Mouse (Mus musculus): ENCODE data around the gene Exoc6. TPM values are rescaled to one million over a fixed set of nuclear protein-coding genes. Genes with fewer than 3 reads are reported as not detected.

The Exoc6 gene
- polyA plus RNA-seq, 2 experiments = 17.3 to 31.6 TPM

GRCm38 (mm10) chr19:37555863-37556566 is 5.8 kb downstream of the Exoc6 start:
- H3K36me3 ChIP-seq (replicated peaks; ENCODE audit: control insufficient read depth, insufficient read depth, low read depth) = no peaks in the 10 kb centered on the region; the same call in 1 of the 2 replicates
- H3K4me2 ChIP-seq (ENCODE audit: low read depth) = peak overlapping the region; percentile 82
- peak overlapping the region; percentile 28 to 34 for H3K4me3 ChIP-seq (ENCODE audit: insufficient read depth in 1 of 2, low read depth in 2 of 2, low read length in 2 of 2)
- ATAC-seq (ENCODE audit: insufficient read depth) (peak; percentile 85), DNase-seq (ENCODE audit: low read depth in 3 of 3, low spot score in 3 of 3) (peak in 1 of 3 experiments; percentile 60)
- WGBS (ENCODE audit: insufficient replicate concordance) = 35% methylated on average over 6 of the region's 6 CpGs
- H3K27me3 ChIP-seq (ENCODE audit: control insufficient read depth, insufficient read depth, low read length) = no peaks in the 10 kb centered on the region
- peak overlapping the region; percentile 46 for H3K9ac ChIP-seq (replicated peaks)
- TF ChIP-seq EP300 (IDR thresholded peaks at IDR 0.05; ENCODE audit: low read depth) (peak; percentile 85), CTCF (IDR thresholded peaks at IDR 0.05; ENCODE audit: low read depth) (no peak)
- H3K9me3 ChIP-seq (ENCODE audit: control insufficient read depth, low read length) = no peaks in the 10 kb centered on the region
- H3K27ac ChIP-seq = peak overlapping the region; percentile 65
- peaks cover 71 to 76% of the 10 kb centered on the region in 2 experiments for H3K4me1 ChIP-seq (replicated peaks; ENCODE audit: control insufficient read depth in 2 of 2, insufficient read depth in 2 of 2, low read length in 1 of 2)

DNA sequence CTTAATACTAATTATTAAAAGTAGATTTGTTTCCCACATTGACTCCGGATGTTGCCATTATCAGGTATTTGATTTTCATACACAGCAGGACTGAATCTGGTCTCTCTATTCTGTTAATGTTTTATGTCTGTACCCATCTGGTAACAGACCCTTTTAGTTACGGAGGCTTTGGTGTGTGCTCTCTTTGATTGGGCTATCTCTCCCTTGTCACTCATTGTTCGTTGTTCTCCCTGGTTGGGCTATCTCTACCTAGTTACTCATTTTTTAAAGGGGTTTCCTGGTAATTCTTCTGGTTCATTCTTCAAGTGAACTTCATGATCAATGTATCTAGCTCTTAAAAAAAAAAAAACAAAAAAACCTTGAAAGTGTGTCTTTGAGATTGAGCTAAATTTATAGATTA is 7.7 kb downstream of the Exoc6 start:
- DNase-seq (ENCODE audit: low read depth in 3 of 3, low spot score in 3 of 3) (no peak), ATAC-seq (ENCODE audit: insufficient read depth) (no peak)
- peaks cover 75 to 80% of the 10 kb centered on the region in 2 experiments for H3K4me1 ChIP-seq (replicated peaks; ENCODE audit: control insufficient read depth in 2 of 2, insufficient read depth in 2 of 2, low read length in 1 of 2)
- H3K36me3 ChIP-seq (replicated peaks; ENCODE audit: control insufficient read depth, insufficient read depth, low read depth) = no peaks in the 10 kb centered on the region; the same call in 1 of the 2 replicates
- TF ChIP-seq EP300 (IDR thresholded peaks at IDR 0.05; ENCODE audit: low read depth) = peak; percentile 26
- no peak for TF ChIP-seq CTCF (IDR thresholded peaks at IDR 0.05; ENCODE audit: low read depth)
- H3K9ac ChIP-seq (replicated peaks) = no peak overlapping the region
- H3K9me3 ChIP-seq (ENCODE audit: control insufficient read depth, low read length) = no peaks in the 10 kb centered on the region
- H3K4me2 ChIP-seq (ENCODE audit: low read depth) = peak overlapping the region; percentile 7
- no peak overlapping the region; the same call in 1 of the 2 replicates for H3K27ac ChIP-seq
- H3K27me3 ChIP-seq (ENCODE audit: control insufficient read depth, insufficient read depth, low read length) = no peaks in the 10 kb centered on the region
- no peak overlapping the region for H3K4me3 ChIP-seq (ENCODE audit: insufficient read depth in 1 of 2, low read depth in 2 of 2, low read length in 2 of 2)
- WGBS (ENCODE audit: insufficient replicate concordance) = 11% methylated on average over 3 of the region's 3 CpGs

- ATAC-seq (ENCODE audit: insufficient read depth) = peak; percentile 16; the same call in 1 of the 2 replicates
- WGBS (ENCODE audit: insufficient replicate concordance) = 12% methylated on average over 9 of the region's 9 CpGs
- Histone ChIP-seq H3K4me2 (ENCODE audit: low read depth) (peak overlapping the region; percentile 49), H3K36me3 (replicated peaks; ENCODE audit: control insufficient read depth, insufficient read depth, low read depth) (no peaks in the 10 kb centered on the region), H3K9ac (replicated peaks) (peak overlapping the region; percentile 29), H3K4me3 (ENCODE audit: insufficient read depth in 1 of 2, low read depth in 2 of 2, low read length in 2 of 2) (0 out of 4 replicates have a peak overlapping the region, but pooled peaks of 1 of the 2 experiments have one; percentile 8), H3K4me1 (replicated peaks; ENCODE audit: control insufficient read depth in 2 of 2, insufficient read depth in 2 of 2, low read length in 1 of 2) (peaks cover 64 to 70% of the 10 kb centered on the region in 2 experiments), H3K9me3 (ENCODE audit: control insufficient read depth, low read length) (no peaks in the 10 kb centered on the region), H3K27me3 (ENCODE audit: control insufficient read depth, insufficient read depth, low read length) (no peaks in the 10 kb centered on the region), H3K27ac (peak overlapping the region; percentile 69)
- DNase-seq (ENCODE audit: low read depth in 3 of 3, low spot score in 3 of 3) = no peak
- no peak for TF ChIP-seq EP300 (IDR thresholded peaks at IDR 0.05; ENCODE audit: low read depth)
- peak; percentile 54 for TF ChIP-seq CTCF (IDR thresholded peaks at IDR 0.05; ENCODE audit: low read depth)
Observed at GRCm38 (mm10) chr19:37559286-37560079, 9.3 kb downstream of the Exoc6 start.

DNA sequence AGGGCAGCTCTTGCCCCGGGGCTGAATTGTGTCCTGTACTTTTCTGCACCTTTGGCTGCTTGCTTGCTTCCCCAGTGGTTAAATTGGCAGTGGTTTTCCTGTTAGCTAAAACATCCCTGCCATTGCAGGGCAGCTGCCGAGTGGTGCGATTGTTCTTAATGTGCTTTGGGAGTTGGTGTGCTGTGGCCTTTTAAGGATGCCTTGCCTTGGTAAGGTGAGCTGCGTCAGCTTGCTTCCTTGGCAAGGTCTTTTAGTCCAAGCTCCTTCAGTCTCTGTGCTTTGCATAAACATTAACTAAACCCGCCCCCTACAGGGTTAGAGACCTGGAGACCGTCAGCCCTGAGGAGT is 9.8 kb downstream of the Exoc6 start:
- peak overlapping the region; percentile 67 for H3K27ac ChIP-seq
- 14% methylated on average over 6 of the region's 6 CpGs for WGBS (ENCODE audit: insufficient replicate concordance)
- no peaks in the 10 kb centered on the region for H3K27me3 ChIP-seq (ENCODE audit: control insufficient read depth, insufficient read depth, low read length)
- no peaks in the 10 kb centered on the region for H3K36me3 ChIP-seq (replicated peaks; ENCODE audit: control insufficient read depth, insufficient read depth, low read depth)
- H3K4me1 ChIP-seq (replicated peaks; ENCODE audit: control insufficient read depth in 2 of 2, insufficient read depth in 2 of 2, low read length in 1 of 2) = peaks cover 63 to 67% of the 10 kb centered on the region in 2 experiments
- H3K9me3 ChIP-seq (ENCODE audit: control insufficient read depth, low read length) = no peaks in the 10 kb centered on the region
- TF ChIP-seq EP300 (IDR thresholded peaks at IDR 0.05; ENCODE audit: low read depth) (no peak), CTCF (IDR thresholded peaks at IDR 0.05; ENCODE audit: low read depth) (no peak)
- DNase-seq (ENCODE audit: low read depth in 3 of 3, low spot score in 3 of 3) = no peak
- no peak for ATAC-seq (ENCODE audit: insufficient read depth)
- H3K4me3 ChIP-seq (ENCODE audit: insufficient read depth in 1 of 2, low read depth in 2 of 2, low read length in 2 of 2) = peak overlapping the region in 1 of 2 experiments; percentile 8; a peak in 1 of 4 replicates
- H3K9ac ChIP-seq (replicated peaks) = peak overlapping the region; percentile 29; the same call in 1 of the 2 replicates
- peak overlapping the region; percentile 49 for H3K4me2 ChIP-seq (ENCODE audit: low read depth)
